Mouse (Mus musculus) lung, postnatal 0 days (tissue): ENCODE measurements at regions not wholly inside any gene's neighbourhood (a gene's known extent, or its start where the extent isn't known, plus 50 kb on each side); places are given as distances from the start of the nearest gene placed in this dataset.

Experiments used
- CTCF ChIP-seq: IDR thresholded peaks from 2 replicates; pipeline ENCODE4 v1.5.1; 2016; ENCODE audit warnings: antibody characterized with exemption, mild to moderate bottlenecking
- EP300 ChIP-seq: IDR thresholded peaks from 2 replicates; pipeline ENCODE4 v1.6.1; 2016; ENCODE audit warnings: antibody characterized with exemption, mild to moderate bottlenecking, control low read depth

DNA sequence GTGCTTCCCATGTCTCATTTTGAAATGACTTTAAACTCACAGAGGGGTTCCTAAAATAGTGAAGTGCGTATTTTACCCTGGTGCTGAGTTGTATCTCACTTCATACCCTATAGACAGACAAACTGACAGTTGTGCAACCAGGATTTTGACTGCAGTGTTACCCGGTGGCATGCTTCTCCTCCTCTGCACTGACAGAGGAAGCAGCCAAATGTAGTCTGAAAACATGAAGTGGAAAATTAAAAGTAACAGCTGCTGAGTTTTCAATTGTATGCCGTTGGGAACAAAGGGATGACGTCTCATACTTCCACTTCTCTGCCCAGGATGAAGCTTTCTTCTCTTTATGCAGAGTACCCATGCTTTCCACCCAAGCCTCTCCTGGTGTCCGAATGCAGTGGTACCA, 155.0 kb downstream of the Wdr11 start:
- TF ChIP-seq CTCF (no peak), EP300 (no peak)
